Mouse (Mus musculus) intestine, postnatal 0 days (tissue): ENCODE data around the gene Kalrn. TPM values are rescaled to one million over a fixed set of nuclear protein-coding genes. Genes with fewer than 3 reads are reported as not detected.
A peak's percentile ranks its signal among the peaks of the same experiment; 100 is the strongest.

Source experiments
- ATAC-seq: fragments of 200-750 bp; cut with Nextera tagmentation; 2 replicates; pipeline ENCODE4 v1.8.0; 2017; ENCODE audit warnings: mild to moderate bottlenecking, moderate TSS enrichment, moderate library complexity
- H3K27ac ChIP-seq: fragments of 300-500 bp; sonication (generic); 2 replicates; pipeline ENCODE4 v1.5.1; 2014; ENCODE audit warnings: mild to moderate bottlenecking, low read depth, low read length, moderate library complexity
- H3K27me3 ChIP-seq: fragments of 300-500 bp; sonication (generic); replicated peaks from 2 replicates; pipeline ENCODE4 v1.6.1; 2014; ENCODE audit warnings: low read length, mixed read lengths; ENCODE audit not compliant: control insufficient read depth, insufficient read depth
- H3K36me3 ChIP-seq: fragments of 300-500 bp; sonication (generic); 2 replicates; pipeline ENCODE4 v1.6.1; 2014; ENCODE audit warnings: mild to moderate bottlenecking, moderate library complexity; ENCODE audit not compliant: control insufficient read depth, insufficient read depth
- H3K4me1 ChIP-seq: fragments of 300-500 bp; sonication (generic); replicated peaks from 2 replicates; pipeline ENCODE4 v1.6.1; 2014; ENCODE audit warnings: antibody characterized with exemption, low read length, mixed read lengths; ENCODE audit not compliant: control insufficient read depth, insufficient read depth
- H3K4me2 ChIP-seq: fragments of 300-500 bp; sonication (generic); replicated peaks from 2 replicates; pipeline ENCODE4 v1.6.1; 2014; ENCODE audit warnings: low read depth, mild to moderate bottlenecking, moderate library complexity
- H3K4me3 ChIP-seq: fragments of 300-500 bp; sonication (generic); 2 replicates; pipeline ENCODE4 v1.5.1; 2014; ENCODE audit warnings: low read depth, low read length
- H3K9ac ChIP-seq: fragments of 300-500 bp; sonication (generic); 2 replicates; pipeline ENCODE4 v1.6.1; 2014; ENCODE audit warnings: mild to moderate bottlenecking, low read depth, low read length
- H3K9me3 ChIP-seq: fragments of 300-500 bp; sonication (generic); 2 replicates; pipeline ENCODE4 v1.6.1; 2016; ENCODE audit warnings: mixed run types; ENCODE audit not compliant: control insufficient read depth
- CTCF ChIP-seq: sonication (generic); IDR thresholded peaks from 2 replicates; pipeline ENCODE4 v1.5.1; 2016; ENCODE audit warnings: low read depth, mild to moderate bottlenecking, control low read depth, antibody characterized with exemption, moderate library complexity
- WGBS: fragments of 180-500 bp; shearing (Covaris S2); extraction: QIAGEN DNeasy Blood & Tissue Kit; methylation state at CpG from one replicate; pipeline ENCODE4 v1.1.7; 2014; 5-methylcytosine and 5-hydroxymethylcytosine counted together
- polyA plus RNA-seq: library from polyadenylated mRNA; unstranded; fragments of >200 nt; fragmentation: Nextera tagmentation; extraction: Ambion mirVana; gene quantifications from 2 replicates; pipeline ENCODE4 v1.2.1, GENCODE M21; 2015

Kalrn gene
- polyA plus RNA-seq, 1 experiment from 2014 or later: 7.5 TPM

- Histone ChIP-seq H3K27ac (peak overlapping the region; percentile 60; the same call in 1 of the 2 replicates), H3K9me3 (no peaks in the 10 kb centered on the region), H3K4me1 (no peaks in the 10 kb centered on the region), H3K36me3 (no peaks in the 10 kb centered on the region), H3K27me3 (0 out of 2 replicates have a peak, but pooled peaks cover 4% of the 10 kb centered on the region), H3K4me2 (no peak overlapping the region), H3K4me3 (no peak overlapping the region), H3K9ac (no peak overlapping the region)
- peak; percentile 77 for ATAC-seq
- no peak for TF ChIP-seq CTCF
- 51% methylated on average over 7 of the region's 7 CpGs for WGBS
These were observed 462.3 kb downstream of the Kalrn start for GRCm38 (mm10) chr16:34110840-34111625.

- no peak for TF ChIP-seq CTCF
- no peaks in the 10 kb centered on the region for H3K27me3 ChIP-seq
These were observed 468.9 kb downstream of the Kalrn start for GRCm38 (mm10) chr16:34104427-34104826.

GRCm38 (mm10) chr16:34102742-34103141 is 470.6 kb downstream of the Kalrn start:
- TF ChIP-seq CTCF: no peak
- H3K27me3 ChIP-seq: no peaks in the 10 kb centered on the region
- no peak for ATAC-seq
- H3K27ac ChIP-seq: no peak overlapping the region
- H3K36me3 ChIP-seq: no peaks in the 10 kb centered on the region
- WGBS: 57% methylated on average over 5 of the region's 5 CpGs
- H3K9me3 ChIP-seq: no peaks in the 10 kb centered on the region
- H3K9ac ChIP-seq: no peak overlapping the region
- H3K4me1 ChIP-seq: no peaks in the 10 kb centered on the region
- H3K4me3 ChIP-seq: no peak overlapping the region
- no peak overlapping the region for H3K4me2 ChIP-seq

More at GRCm38 (mm10) chr16:34104427-34104826, 468.9 kb downstream of the Kalrn start:
- Histone ChIP-seq H3K36me3 (no peaks in the 10 kb centered on the region), H3K4me1 (no peaks in the 10 kb centered on the region), H3K4me2 (no peak overlapping the region), H3K4me3 (no peak overlapping the region), H3K27ac (no peak overlapping the region), H3K9me3 (no peaks in the 10 kb centered on the region), H3K9ac (no peak overlapping the region)
- ATAC-seq: peak; percentile 81
- WGBS: 55% methylated on average over 6 of the region's 6 CpGs

GRCm38 (mm10) chr16:34099795-34100194 is 473.5 kb downstream of the Kalrn start:
- TF ChIP-seq CTCF: no peak
- ATAC-seq: no peak
- WGBS: 83% methylated on average over 3 of the region's 3 CpGs
- Histone ChIP-seq H3K4me1 (peaks cover 3% of the 10 kb centered on the region; the same call in 1 of the 2 replicates), H3K9me3 (no peaks in the 10 kb centered on the region), H3K27me3 (no peaks in the 10 kb centered on the region), H3K36me3 (no peaks in the 10 kb centered on the region), H3K27ac (no peak overlapping the region), H3K4me3 (no peak overlapping the region), H3K4me2 (no peak overlapping the region), H3K9ac (no peak overlapping the region)

- peak; percentile 79 for ATAC-seq
- 1% methylated on average over 34 of the region's 34 CpGs for WGBS
- no peak for TF ChIP-seq CTCF
These were observed 477.7 kb downstream of the Kalrn start for GRCm38 (mm10) chr16:34095548-34096141.

GRCm38 (mm10) chr16:34095093-34095465 is 478.3 kb downstream of the Kalrn start:
- 4% methylated on average over 3 of the region's 3 CpGs for WGBS
- no peak for ATAC-seq
- H3K9ac ChIP-seq: peak overlapping the region; percentile 58; the same call in 1 of the 2 replicates

More at GRCm38 (mm10) chr16:34095548-34096141, 477.7 kb downstream of the Kalrn start:
- no peaks in the 10 kb centered on the region for H3K27me3 ChIP-seq
- peak overlapping the region; percentile 51 for H3K27ac ChIP-seq
- peaks cover 3% of the 10 kb centered on the region; the same call in 1 of the 2 replicates for H3K4me1 ChIP-seq
- no peaks in the 10 kb centered on the region for H3K36me3 ChIP-seq
- no peaks in the 10 kb centered on the region for H3K9me3 ChIP-seq
- peak overlapping the region; percentile 90 for H3K4me2 ChIP-seq
- peak overlapping the region; percentile 56 for H3K4me3 ChIP-seq
- H3K9ac ChIP-seq: peak overlapping the region; percentile 58

More at GRCm38 (mm10) chr16:34095093-34095465, 478.3 kb downstream of the Kalrn start:
- H3K27ac ChIP-seq: no peak overlapping the region
- peaks cover 3% of the 10 kb centered on the region; the same call in 1 of the 2 replicates for H3K4me1 ChIP-seq
- no peaks in the 10 kb centered on the region for H3K9me3 ChIP-seq
- H3K27me3 ChIP-seq: no peaks in the 10 kb centered on the region
- H3K4me2 ChIP-seq: peak overlapping the region; percentile 90
- peak overlapping the region; percentile 56 for H3K4me3 ChIP-seq
- H3K36me3 ChIP-seq: no peaks in the 10 kb centered on the region
- TF ChIP-seq CTCF: no peak
